In the genomic region with DNA sequence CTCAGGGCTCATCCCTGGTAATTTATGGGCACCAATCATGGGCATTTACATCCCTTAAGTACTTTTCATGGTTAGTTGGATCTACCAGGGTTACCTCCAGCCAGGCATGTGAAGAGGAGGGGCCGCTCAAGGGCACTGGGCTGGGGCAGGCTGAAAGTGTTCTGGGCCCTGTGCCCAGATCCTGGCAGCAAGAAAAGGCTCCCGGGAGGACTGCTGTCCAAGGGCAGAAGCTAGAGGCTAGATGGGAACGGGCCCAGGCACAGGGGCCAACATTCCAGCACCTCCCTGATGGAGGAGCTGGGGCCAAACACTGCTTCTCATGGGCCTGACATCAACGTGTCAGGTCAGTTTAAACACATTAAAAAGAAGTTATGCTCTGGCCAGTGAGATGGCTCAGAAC, we compare ENCODE assay signal across 10 mouse cellular contexts. TPM values are rescaled to one million over a fixed set of nuclear protein-coding genes. Genes with fewer than 3 reads are reported as not detected.
DNase-seq lines count a peak whose midpoint lies in the region; ATAC-seq and TF ChIP-seq lines count a peak whose summit lies in the region.
"Had no signal": no experiment of that assay in that cellular context is flagged by ENCODE, and none has a peak within 500 bp of the region (broad histone marks: within the 10 kb centered on the region; RNA-seq: fewer than 3 reads in every experiment).

No protein-coding gene starts in this region.

- ATAC-seq in neural tube, embryonic 14.5 days (ENCODE audit: low read depth) = peak; percentile 91
- ATAC-seq in megakaryocyte, adult 5-6 weeks (ENCODE audit: poor library complexity, severe bottlenecking) = no peak

- H3K4me2 ChIP-seq in neural tube, embryonic 14.5 days (ENCODE audit: low read depth, low read length) = no peak overlapping the region

- no peaks in the 10 kb centered on the region for H3K9me3 ChIP-seq in neural tube, embryonic 14.5 days (ENCODE audit: control insufficient read depth, low read length)

- DNase-seq in layer of hippocampus, adult 2 months (ENCODE audit: low spot score in 2 of 2) = peak; percentile 10 to 24
- DNase-seq in layer of hippocampus, postnatal 25 days (ENCODE audit: extremely low spot score in 1 of 2, low spot score in 1 of 2) = no peak
- peak; percentile 81 for DNase-seq in adrenal gland, postnatal 25 days
- peak; percentile 73 for DNase-seq in gastrocnemius, adult 18-20 months (ENCODE audit: low spot score)
- peak; percentile 91 for DNase-seq in kidney, adult 2 months
- DNase-seq in thymus, adult 2 months = no peak

- no peaks in the 10 kb centered on the region for H3K36me3 ChIP-seq in kidney, adult 2 months (ENCODE audit: control insufficient read depth, insufficient read depth, low read length)
- H3K36me3 ChIP-seq in neural tube, embryonic 14.5 days (ENCODE audit: control insufficient read depth, insufficient read depth, low read length) = no peaks in the 10 kb centered on the region
- no peaks in the 10 kb centered on the region for H3K36me3 ChIP-seq in thymus, adult 2 months (ENCODE audit: control insufficient read depth, insufficient read depth, low read length)

- no peak for TF ChIP-seq CTCF in layer of hippocampus, adult 2 months (conservative IDR thresholded peaks at IDR 0.05)
- no peak for TF ChIP-seq CTCF in kidney, adult 2 months (conservative IDR thresholded peaks at IDR 0.05; ENCODE audit: insufficient read depth, insufficient read length, low read depth, low read length)
- no peak for TF ChIP-seq CTCF in thymus, adult 2 months (IDR thresholded peaks at IDR 0.05; ENCODE audit: borderline replicate concordance, control insufficient read depth, extremely low read depth, insufficient read depth, low read length, poor library complexity)

- no peak overlapping the region for H3K27ac ChIP-seq in layer of hippocampus, adult 2 months
- H3K27ac ChIP-seq in kidney, adult 2 months (ENCODE audit: insufficient read depth, low read depth, low read length) = no peak overlapping the region
- no peak overlapping the region for H3K27ac ChIP-seq in neural tube, embryonic 14.5 days (ENCODE audit: low read depth, low read length)
- no peak overlapping the region for H3K27ac ChIP-seq in thymus, adult 2 months (ENCODE audit: control insufficient read depth, insufficient read depth, low read length)
- H3K27ac ChIP-seq: macrophage had no signal

- no peak overlapping the region for H3K9ac ChIP-seq in neural tube, embryonic 14.5 days (replicated peaks; ENCODE audit: low read depth, low read length)

- no peaks in the 10 kb centered on the region for H3K27me3 ChIP-seq in kidney, adult 2 months (replicated peaks; ENCODE audit: control insufficient read depth, insufficient read depth, low read length)
- 0 out of 2 replicates have a peak, but pooled peaks cover 2% of the 10 kb centered on the region for H3K27me3 ChIP-seq in neural tube, embryonic 14.5 days (ENCODE audit: control insufficient read depth, insufficient read depth, low read length)
- H3K27me3 ChIP-seq in thymus, adult 2 months (ENCODE audit: control insufficient read depth, insufficient read depth, low read length) = no peaks in the 10 kb centered on the region

- no peak for TF ChIP-seq POLR2A in kidney, adult 2 months (IDR thresholded peaks at IDR 0.05; ENCODE audit: low read depth, low read length)
- TF ChIP-seq POLR2A in thymus, adult 2 months (IDR thresholded peaks at IDR 0.05; ENCODE audit: control insufficient read depth, extremely low read depth, insufficient read depth, low read length, poor library complexity) = no peak

- no peak overlapping the region for H3K4me3 ChIP-seq in layer of hippocampus, adult 2 months
- H3K4me3 ChIP-seq in kidney, adult 2 months (ENCODE audit: insufficient read depth, low read depth, low read length) = no peak overlapping the region
- no peak overlapping the region for H3K4me3 ChIP-seq in neural tube, embryonic 14.5 days (ENCODE audit: low read depth, low read length)
- H3K4me3 ChIP-seq in thymus, adult 2 months (ENCODE audit: control insufficient read depth, insufficient read depth, low read length) = no peak overlapping the region
- H3K4me3 ChIP-seq: erythroblast, embryonic 14.5 days had no signal

- WGBS in kidney, adult 2 months = 10% methylated on average over 4 of the region's 4 CpGs
- 11% methylated on average over 4 of the region's 4 CpGs for WGBS in neural tube, embryonic 14.5 days
- WGBS in thymus, adult 2 months = 76% methylated on average over 4 of the region's 4 CpGs

- no peaks in the 10 kb centered on the region for H3K4me1 ChIP-seq in kidney, adult 2 months (ENCODE audit: control insufficient read depth, insufficient read depth, low read length)
- H3K4me1 ChIP-seq in neural tube, embryonic 14.5 days (ENCODE audit: control insufficient read depth, insufficient read depth, low read length) = no peaks in the 10 kb centered on the region
- no peaks in the 10 kb centered on the region for H3K4me1 ChIP-seq in thymus, adult 2 months (replicated peaks; ENCODE audit: control insufficient read depth, insufficient read depth, low read length)

RNA-seq across cellular contexts. Expression of a gene that starts 51.0 kb away (rescaled TPM):
- total RNA-seq in layer of hippocampus, adult 2 months (2021) = 10 to 100 TPM; 61.3 to 65.5 TPM
- total RNA-seq in layer of hippocampus, postnatal 25 days (2021) = 10 to 100 TPM; 71.3 to 78.1 TPM
- 157 and 166 TPM in 2 replicates for total RNA-seq in adrenal gland, postnatal 25 days (2021)
- 10 to 100 TPM; 41.5 to 45.8 TPM for total RNA-seq in gastrocnemius, adult 18-20 months (2021)
- polyA plus RNA-seq in kidney, adult 2 months (2012; rRNA removed) = 219 and 245 TPM in 2 replicates
- 122 and 143 TPM in 2 replicates for polyA plus RNA-seq in neural tube, embryonic 14.5 days (2014; fragmentation: Nextera tagmentation; extraction: Ambion mirVana)
- 124 and 127 TPM in 2 replicates for polyA plus RNA-seq in thymus, adult 2 months (2012; rRNA removed)
- 131 and 132 TPM in 2 replicates for total RNA-seq in megakaryocyte, adult 5-6 weeks (2015)
- total RNA-seq in megakaryocyte, adult 5-6 weeks (2017) = 74.8 and 90.7 TPM in 2 replicates

Comparison
In these comparisons a context has a peak if more than half of its experiments do, and no peak if none do; other contexts are left out.
1. DNase-seq: peak in layer of hippocampus, adult 2 months (2 of 2), adrenal gland, postnatal 25 days (single experiment), gastrocnemius, adult 18-20 months (single experiment) and kidney, adult 2 months (single experiment); none in layer of hippocampus, postnatal 25 days (0 of 2) and thymus, adult 2 months (single experiment).